Mouse (Mus musculus) heart, embryonic 12.5 days (tissue): ENCODE measurements around the gene Tbxas1. TPM values are rescaled to one million over a fixed set of nuclear protein-coding genes. Genes with fewer than 3 reads are reported as not detected.

Experiments used
- ATAC-seq: fragments of 200-750 bp; cut with Nextera tagmentation; 2 replicates; pipeline ENCODE4 v1.8.0; 2017; ENCODE audit warnings: moderate TSS enrichment, moderate library complexity; ENCODE audit not compliant: insufficient number of reproducible peaks, low FRiP score
- H3K27ac ChIP-seq: fragments of 300-500 bp; sonication (generic); 2 replicates; pipeline ENCODE4 v1.5.1; 2016; ENCODE audit warnings: mild to moderate bottlenecking, moderate library complexity; ENCODE audit not compliant: poor library complexity, severe bottlenecking
- H3K27me3 ChIP-seq: fragments of 300-500 bp; sonication (generic); replicated peaks from 2 replicates; pipeline ENCODE4 v1.6.1; 2016; ENCODE audit warnings: mild to moderate bottlenecking, moderate library complexity
- H3K36me3 ChIP-seq: fragments of 300-500 bp; sonication (generic); 2 replicates; pipeline ENCODE4 v1.6.1; 2016; ENCODE audit warnings: mild to moderate bottlenecking, moderate library complexity
- H3K4me1 ChIP-seq: fragments of 300-500 bp; sonication (generic); replicated peaks from 2 replicates; pipeline ENCODE4 v1.6.1; 2016; ENCODE audit warnings: mild to moderate bottlenecking
- H3K4me2 ChIP-seq: fragments of 300-500 bp; sonication (generic); 2 replicates; pipeline ENCODE4 v1.6.1; 2016; ENCODE audit warnings: mild to moderate bottlenecking, moderate library complexity
- H3K4me3 ChIP-seq: fragments of 300-500 bp; sonication (generic); 2 replicates; pipeline ENCODE4 v1.5.1; 2016; ENCODE audit warnings: mild to moderate bottlenecking
- H3K9ac ChIP-seq: fragments of 300-500 bp; sonication (generic); 2 replicates; pipeline ENCODE4 v1.6.1; 2016; ENCODE audit warnings: mild to moderate bottlenecking, moderate library complexity
- H3K9me3 ChIP-seq: fragments of 300-500 bp; sonication (generic); replicated peaks from 2 replicates; pipeline ENCODE4 v1.6.1; 2016; ENCODE audit warnings: mild to moderate bottlenecking, moderate library complexity
- WGBS: fragments of 180-500 bp; shearing (Covaris S2); methylation state at CpG from one replicate; pipeline ENCODE4 v1.1.7; 2016; 5-methylcytosine and 5-hydroxymethylcytosine counted together
- polyA plus RNA-seq: library from polyadenylated mRNA; unstranded; fragments of >200 nt; fragmentation: Nextera tagmentation; extraction: Ambion mirVana; gene quantifications from 2 replicates; pipeline ENCODE4 v1.2.1, GENCODE M21; 2016

Tbxas1 gene
- polyA plus RNA-seq, 1 experiment from 2014 or later, result 3.4 TPM

DNA sequence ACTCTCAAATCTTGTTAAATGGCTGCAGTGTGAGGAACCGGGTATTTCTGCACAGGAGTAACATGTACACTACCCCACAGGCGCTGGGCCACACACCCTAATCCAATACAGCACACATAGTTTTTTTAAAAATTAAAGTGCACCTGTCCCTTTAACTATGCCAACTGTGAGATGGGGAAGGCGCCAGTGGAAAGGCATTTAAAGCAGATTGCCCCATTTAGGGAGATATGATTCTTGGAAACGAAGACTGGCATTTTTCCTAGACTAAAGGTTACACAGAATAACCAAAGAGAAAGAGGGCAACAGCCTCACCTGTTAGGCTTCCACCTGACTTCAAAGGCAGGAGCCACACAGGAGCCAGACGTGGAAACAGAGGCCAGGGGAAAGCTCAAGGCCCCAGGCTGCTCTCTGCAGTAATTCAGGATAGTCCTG is 21.6 kb upstream of the Tbxas1 start:
- Histone ChIP-seq H3K4me3 (no peak overlapping the region), H3K27me3 (no peaks in the 10 kb centered on the region), H3K4me1 (peaks cover 62% of the 10 kb centered on the region), H3K4me2 (no peak overlapping the region), H3K27ac (no peak overlapping the region), H3K36me3 (no peaks in the 10 kb centered on the region), H3K9me3 (0 out of 2 replicates have a peak, but pooled peaks cover 2% of the 10 kb centered on the region), H3K9ac (no peak overlapping the region)
- 72% methylated on average over 5 of the region's 5 CpGs for whole genome bisulfite sequencing
- ATAC-seq, result no peak

DNA sequence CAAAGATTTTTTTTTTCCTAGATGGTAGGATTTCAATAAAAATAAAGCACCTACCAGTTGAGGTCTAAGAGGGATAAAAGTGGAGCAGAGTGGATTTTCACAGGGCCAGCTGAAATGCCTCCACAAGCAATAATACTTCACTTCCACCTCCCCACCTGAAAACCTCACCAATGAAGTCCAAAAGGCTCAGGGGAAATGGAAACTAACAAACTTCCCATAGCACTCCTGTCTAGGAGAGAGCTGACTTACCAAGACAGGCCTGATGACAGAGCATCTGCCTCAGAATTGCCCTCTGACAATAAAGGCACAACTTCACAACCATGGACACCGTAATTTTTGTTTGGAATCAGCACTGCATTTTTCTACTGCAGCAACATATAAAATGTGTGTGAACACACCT is 15.4 kb upstream of the Tbxas1 start:
- ATAC-seq, result no peak
- H3K27me3 ChIP-seq, result no peaks in the 10 kb centered on the region
- WGBS, result 96% methylated on average over 1 of the region's 1 CpGs
- no peak overlapping the region for H3K4me2 ChIP-seq
- peaks cover 33% of the 10 kb centered on the region for H3K4me1 ChIP-seq
- no peak overlapping the region for H3K4me3 ChIP-seq
- no peak overlapping the region for H3K27ac ChIP-seq
- no peak overlapping the region for H3K9ac ChIP-seq
- H3K9me3 ChIP-seq, result no peaks in the 10 kb centered on the region
- H3K36me3 ChIP-seq, result no peaks in the 10 kb centered on the region

DNA sequence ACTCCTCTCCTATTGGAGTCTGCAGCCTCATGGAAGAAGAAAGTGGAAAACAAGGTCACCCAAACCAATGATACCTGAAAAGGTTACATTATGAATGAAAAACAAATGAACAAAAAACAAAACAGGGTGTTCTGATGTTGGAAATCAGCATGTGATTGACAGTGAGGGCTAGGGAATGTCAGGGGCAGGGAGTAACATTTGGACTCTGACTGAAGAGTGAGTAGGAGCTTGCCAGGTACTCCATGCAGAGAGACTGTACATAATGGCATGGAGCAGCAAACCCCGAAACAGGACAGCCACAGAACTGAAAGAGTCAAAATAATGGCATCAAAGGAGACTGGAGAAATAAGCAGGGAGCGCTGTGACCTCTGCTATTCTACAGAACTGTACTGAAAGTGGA is 14.9 kb upstream of the Tbxas1 start:
- Histone ChIP-seq H3K9ac (no peak overlapping the region), H3K4me1 (peaks cover 38% of the 10 kb centered on the region)

DNA sequence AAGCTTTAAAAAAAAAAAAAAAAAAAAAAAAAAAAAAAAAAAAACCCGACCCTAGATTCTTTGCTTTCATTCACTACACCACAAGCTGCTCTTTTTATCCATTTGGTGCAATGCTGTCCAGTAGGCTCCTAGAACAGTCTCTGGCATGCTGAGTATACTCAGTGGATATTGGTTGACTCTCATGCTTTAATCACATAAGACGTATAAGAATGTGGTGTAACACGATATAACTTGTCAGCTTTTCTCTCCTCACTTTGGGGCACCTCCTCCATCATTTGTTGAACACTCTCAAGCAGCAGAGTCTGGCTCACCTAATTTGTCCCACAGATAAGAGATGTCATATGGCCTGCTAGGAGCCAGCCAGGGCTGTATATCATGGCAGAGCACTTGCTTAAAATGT is 11.6 kb upstream of the Tbxas1 start:
- no peak overlapping the region for H3K9ac ChIP-seq
- no peak overlapping the region for H3K4me3 ChIP-seq
- WGBS, result 29% methylated on average over 3 of the region's 3 CpGs
- H3K27me3 ChIP-seq, result no peaks in the 10 kb centered on the region
- H3K9me3 ChIP-seq, result no peaks in the 10 kb centered on the region
- H3K27ac ChIP-seq, result no peak overlapping the region
- no peak overlapping the region for H3K4me2 ChIP-seq
- peaks cover 54% of the 10 kb centered on the region for H3K4me1 ChIP-seq
- H3K36me3 ChIP-seq, result no peaks in the 10 kb centered on the region
- ATAC-seq, result no peak; the same call in 1 of the 2 replicates

More for the DNA sequence above, 14.9 kb upstream of the Tbxas1 start:
- 61% methylated on average over 2 of the region's 2 CpGs for WGBS
- Histone ChIP-seq H3K27me3 (no peaks in the 10 kb centered on the region), H3K9me3 (no peaks in the 10 kb centered on the region), H3K4me2 (no peak overlapping the region), H3K36me3 (no peaks in the 10 kb centered on the region), H3K4me3 (no peak overlapping the region), H3K27ac (no peak overlapping the region)
- no peak for ATAC-seq

DNA sequence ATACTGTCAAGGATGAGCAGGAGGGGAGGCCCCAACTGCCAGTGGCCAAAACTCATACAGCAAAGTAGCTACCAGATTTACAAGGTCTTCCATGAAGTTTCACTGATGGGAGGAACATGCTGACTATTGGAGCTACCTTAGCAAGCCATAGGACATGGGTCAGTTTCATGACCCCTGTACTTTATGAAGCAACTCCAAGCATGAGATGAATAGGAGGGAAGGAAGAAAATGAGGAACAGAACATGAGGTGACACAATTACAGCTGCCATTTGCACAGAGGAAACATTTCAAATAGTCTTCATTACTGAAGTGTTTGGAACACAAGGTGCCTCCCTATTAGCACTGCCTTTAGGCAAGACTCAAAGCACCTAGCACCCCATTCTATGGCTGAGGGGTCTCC is 9.4 kb upstream of the Tbxas1 start:
- H3K36me3 ChIP-seq, result peaks cover 6% of the 10 kb centered on the region; the same call in 1 of the 2 replicates
- H3K4me3 ChIP-seq, result no peak overlapping the region
- H3K9me3 ChIP-seq, result no peaks in the 10 kb centered on the region
- H3K27me3 ChIP-seq, result no peaks in the 10 kb centered on the region
- H3K4me2 ChIP-seq, result no peak overlapping the region
- peaks cover 49% of the 10 kb centered on the region for H3K4me1 ChIP-seq
- H3K27ac ChIP-seq, result no peak overlapping the region
- H3K9ac ChIP-seq, result no peak overlapping the region
- no peak for ATAC-seq

DNA sequence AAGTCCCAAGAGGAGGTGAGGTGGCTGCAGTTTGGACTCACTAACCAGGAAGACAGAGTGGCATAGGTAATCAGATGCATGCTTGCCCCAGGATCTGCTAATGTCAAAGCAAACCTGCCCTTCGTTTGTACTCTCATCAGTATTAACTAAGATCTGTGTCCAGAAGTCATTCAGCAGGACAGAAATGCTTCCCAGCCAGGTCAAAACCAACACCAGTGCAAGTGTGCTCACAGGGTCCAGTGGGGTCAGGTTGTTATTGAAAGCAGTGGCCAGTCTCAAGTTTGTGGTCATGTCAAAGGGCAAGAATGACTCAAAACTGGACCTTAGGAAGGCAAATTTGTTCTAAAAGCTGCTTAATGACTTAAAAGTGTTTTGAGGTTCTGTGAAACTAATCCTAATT is 8.8 kb upstream of the Tbxas1 start:
- peaks cover 47% of the 10 kb centered on the region for H3K4me1 ChIP-seq
- peaks cover 6% of the 10 kb centered on the region; the same call in 1 of the 2 replicates for H3K36me3 ChIP-seq
- ATAC-seq, result no peak
- 79% methylated on average over 1 of the region's 1 CpGs for WGBS
- H3K4me2 ChIP-seq, result no peak overlapping the region
- no peak overlapping the region for H3K9ac ChIP-seq
- no peaks in the 10 kb centered on the region for H3K9me3 ChIP-seq
- H3K27me3 ChIP-seq, result no peaks in the 10 kb centered on the region
- no peak overlapping the region for H3K4me3 ChIP-seq
- H3K27ac ChIP-seq, result no peak overlapping the region

DNA sequence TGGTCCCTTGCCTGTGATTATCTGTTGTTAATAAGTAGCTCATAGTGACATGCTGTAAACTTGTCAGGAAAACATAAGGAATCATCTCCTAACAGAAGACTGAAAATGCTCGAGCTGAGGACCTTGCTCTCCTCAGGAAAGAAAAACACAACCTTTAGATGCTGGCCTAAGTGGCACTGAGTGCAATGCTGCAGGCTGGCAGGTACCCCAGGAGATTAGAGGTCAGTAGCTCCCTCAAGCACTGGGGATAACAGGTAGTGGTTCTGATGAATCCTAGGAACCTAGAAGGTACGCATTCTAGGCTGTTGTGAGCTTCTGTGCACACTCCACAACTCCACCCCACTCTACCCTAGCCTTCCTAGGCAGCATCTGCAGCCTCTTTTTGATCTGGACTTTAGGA is 8.4 kb upstream of the Tbxas1 start:
- Histone ChIP-seq H3K27ac (no peak overlapping the region), H3K4me1 (peaks cover 51% of the 10 kb centered on the region), H3K36me3 (peaks cover 6% of the 10 kb centered on the region; the same call in 1 of the 2 replicates), H3K9ac (no peak overlapping the region), H3K4me2 (no peak overlapping the region), H3K27me3 (no peaks in the 10 kb centered on the region), H3K4me3 (no peak overlapping the region), H3K9me3 (no peaks in the 10 kb centered on the region)
- ATAC-seq, result no peak
- 63% methylated on average over 2 of the region's 2 CpGs for WGBS

DNA sequence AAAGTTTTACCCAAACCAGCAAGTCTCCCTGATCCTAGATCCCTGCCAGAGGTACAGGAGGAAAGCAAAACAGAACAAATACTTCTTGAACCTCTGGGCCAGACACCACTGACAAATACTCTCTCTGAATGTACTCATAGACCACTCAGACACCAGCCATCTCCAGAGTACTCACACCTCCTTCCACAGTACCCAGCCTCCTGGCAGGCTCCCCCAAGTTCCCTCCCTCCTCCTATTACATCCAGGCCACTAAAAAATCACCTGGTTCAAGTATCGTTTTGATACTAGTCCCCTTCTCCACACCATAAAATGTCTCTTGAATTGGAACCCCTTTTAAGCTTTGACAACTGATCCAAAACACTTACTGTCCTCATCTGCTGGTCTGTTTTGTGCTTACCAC is 7.9 kb upstream of the Tbxas1 start:
- Histone ChIP-seq H3K9me3 (no peaks in the 10 kb centered on the region), H3K4me2 (no peak overlapping the region), H3K9ac (no peak overlapping the region), H3K4me1 (peaks cover 53% of the 10 kb centered on the region), H3K36me3 (peaks cover 6% of the 10 kb centered on the region; the same call in 1 of the 2 replicates), H3K27me3 (no peaks in the 10 kb centered on the region), H3K27ac (no peak overlapping the region), H3K4me3 (no peak overlapping the region)
- ATAC-seq, result no peak
- 57% methylated on average over 1 of the region's 1 CpGs for WGBS

DNA sequence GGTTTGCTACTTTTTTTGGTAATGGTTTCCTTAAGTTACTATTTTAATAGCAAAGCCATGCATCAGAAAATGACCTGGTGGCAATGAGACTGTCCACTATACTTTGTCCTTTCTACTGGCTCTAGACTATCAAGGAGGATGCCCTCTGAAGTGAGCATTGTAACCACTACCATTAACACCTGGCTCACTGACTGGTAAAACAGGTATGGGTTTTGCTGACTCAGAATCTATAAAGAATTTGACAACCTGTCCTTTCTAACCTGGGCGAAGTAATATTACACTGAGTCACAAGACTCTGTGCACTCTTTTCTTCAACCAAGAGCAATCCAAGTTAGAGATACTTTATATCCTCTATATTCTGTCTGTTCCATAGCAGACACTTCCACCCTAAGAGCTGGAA is 6.2 kb upstream of the Tbxas1 start:
- Histone ChIP-seq H3K4me3 (no peak overlapping the region), H3K4me1 (peaks cover 57% of the 10 kb centered on the region), H3K4me2 (no peak overlapping the region), H3K27ac (no peak overlapping the region), H3K27me3 (no peaks in the 10 kb centered on the region), H3K9ac (no peak overlapping the region), H3K36me3 (peaks cover 6% of the 10 kb centered on the region; the same call in 1 of the 2 replicates), H3K9me3 (no peaks in the 10 kb centered on the region)
- WGBS, result 92% methylated on average over 1 of the region's 1 CpGs
- no peak for ATAC-seq

DNA sequence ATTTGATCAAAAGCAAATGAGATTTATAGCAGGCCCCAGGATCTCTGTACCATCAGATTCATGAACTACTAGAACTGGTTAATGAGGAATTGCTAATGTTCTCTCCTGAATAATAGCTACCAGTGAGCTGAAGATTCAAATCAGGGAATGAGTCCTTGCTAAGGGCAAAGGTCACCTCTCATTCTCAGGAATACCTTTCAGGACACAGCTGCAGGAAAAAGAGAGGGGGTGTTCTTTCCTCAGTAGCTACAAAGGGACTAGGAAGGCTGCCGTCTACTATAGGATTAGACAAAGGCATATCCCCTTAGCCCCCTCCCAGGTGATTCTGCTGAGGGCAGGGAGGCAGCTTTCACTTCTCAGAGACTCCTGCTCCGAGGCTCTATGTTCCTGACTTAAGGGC is 5.1 kb upstream of the Tbxas1 start:
- Histone ChIP-seq H3K9me3 (no peaks in the 10 kb centered on the region), H3K4me2 (no peak overlapping the region), H3K36me3 (peaks cover 6% of the 10 kb centered on the region; the same call in 1 of the 2 replicates), H3K9ac (no peak overlapping the region), H3K27me3 (no peaks in the 10 kb centered on the region), H3K4me1 (peaks cover 50% of the 10 kb centered on the region), H3K4me3 (no peak overlapping the region), H3K27ac (no peak overlapping the region)
- no peak for ATAC-seq
- 63% methylated on average over 2 of the region's 2 CpGs for WGBS

DNA sequence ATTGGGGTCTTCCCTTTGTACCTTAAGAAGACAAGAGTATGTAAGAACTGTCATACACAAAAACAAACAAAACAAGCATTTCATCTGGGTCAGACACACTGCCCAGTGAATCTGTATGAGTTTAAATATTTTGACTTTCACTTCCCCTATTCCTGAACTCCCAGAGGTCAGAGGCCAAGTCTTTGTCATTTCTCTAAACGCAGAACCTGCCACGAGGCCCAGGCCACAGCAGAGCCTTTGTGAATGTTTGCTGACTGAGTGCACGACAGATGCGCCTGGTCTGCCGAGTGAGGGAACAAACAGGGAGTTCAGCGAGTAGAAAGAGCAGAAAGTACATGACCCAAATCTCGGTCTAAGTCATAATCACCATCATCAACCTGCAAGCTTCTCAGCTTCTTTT is 4.2 kb upstream of the Tbxas1 start:
- WGBS, result 55% methylated on average over 7 of the region's 7 CpGs

DNA sequence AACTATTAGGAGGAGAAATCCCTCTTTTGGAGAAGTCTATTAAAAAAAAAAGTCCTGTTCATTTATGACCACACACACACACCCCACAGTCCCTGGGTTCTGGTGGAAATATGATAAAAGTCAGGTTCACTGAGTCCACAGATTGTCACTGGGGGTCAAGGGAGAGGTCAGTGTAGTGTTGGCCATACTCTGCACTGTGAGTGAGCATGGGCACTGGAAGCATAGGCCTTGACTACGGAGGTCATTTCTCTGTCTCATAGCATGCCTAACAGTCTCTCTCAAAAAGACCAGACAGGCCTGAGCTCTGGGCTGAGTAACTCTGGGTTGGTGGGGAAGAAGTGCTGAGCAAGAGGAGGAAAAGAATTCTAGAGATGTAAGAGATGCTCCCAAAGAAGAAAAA is 1.9 kb upstream of the Tbxas1 start:
- ATAC-seq, result no peak
- H3K4me2 ChIP-seq, result peak overlapping the region; percentile 84
- no peak overlapping the region for H3K27ac ChIP-seq
- 58% methylated on average over 1 of the region's 1 CpGs for WGBS
- H3K9ac ChIP-seq, result no peak overlapping the region
- H3K4me3 ChIP-seq, result peak overlapping the region; percentile 67; the same call in 1 of the 2 replicates
- no peaks in the 10 kb centered on the region for H3K9me3 ChIP-seq
- H3K4me1 ChIP-seq, result peaks cover 26% of the 10 kb centered on the region
- H3K36me3 ChIP-seq, result peaks cover 6% of the 10 kb centered on the region; the same call in 1 of the 2 replicates
- H3K27me3 ChIP-seq, result no peaks in the 10 kb centered on the region

More for the DNA sequence above, 4.2 kb upstream of the Tbxas1 start:
- no peak for ATAC-seq
- Histone ChIP-seq H3K9ac (no peak overlapping the region), H3K4me1 (peaks cover 40% of the 10 kb centered on the region), H3K36me3 (peaks cover 6% of the 10 kb centered on the region; the same call in 1 of the 2 replicates), H3K9me3 (no peaks in the 10 kb centered on the region), H3K27ac (no peak overlapping the region), H3K27me3 (no peaks in the 10 kb centered on the region), H3K4me2 (no peak overlapping the region), H3K4me3 (no peak overlapping the region)
